Mouse (Mus musculus) T-helper 2 cell (primary cell): ENCODE measurements at regions not wholly inside any gene's neighbourhood (a gene's known extent, or its start where the extent isn't known, plus 50 kb on each side); places are given as distances from the start of the nearest gene placed in this dataset.

ENCODE experiments used
- in situ Hi-C: fragments of 300-600 bp; cut with MboI, MseI; formaldehyde crosslinking; loops from one replicate; pipeline ENCODE4 v1.15.1; 2025; ENCODE audit warnings: high pct_unique_total_duplicates

DNA sequence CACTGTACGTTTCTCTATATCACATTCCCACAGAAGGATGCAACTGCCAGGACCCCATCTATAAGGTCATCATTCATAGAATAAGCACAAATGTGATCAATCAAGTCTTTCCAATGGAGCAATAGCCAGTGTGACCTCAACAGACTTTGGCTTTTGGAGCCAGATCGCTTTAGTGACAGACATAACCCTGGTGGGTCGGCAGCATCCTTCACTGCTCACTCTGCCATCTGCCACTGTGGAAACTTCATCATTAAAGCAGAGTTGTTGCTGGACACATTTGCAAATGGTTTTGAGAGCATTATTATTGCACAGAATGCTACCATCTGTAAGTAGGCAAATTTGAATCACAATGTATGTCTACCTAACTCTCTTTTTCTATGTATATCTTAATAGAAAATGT, 212.9 kb upstream of the Gk2 start:
- in situ Hi-C loops, result no loop called here

GRCm38 (mm10) chr5:97656167-97656924, 199.5 kb upstream of the Gk2 start:
- in situ Hi-C loops, result no loop called here

DNA sequence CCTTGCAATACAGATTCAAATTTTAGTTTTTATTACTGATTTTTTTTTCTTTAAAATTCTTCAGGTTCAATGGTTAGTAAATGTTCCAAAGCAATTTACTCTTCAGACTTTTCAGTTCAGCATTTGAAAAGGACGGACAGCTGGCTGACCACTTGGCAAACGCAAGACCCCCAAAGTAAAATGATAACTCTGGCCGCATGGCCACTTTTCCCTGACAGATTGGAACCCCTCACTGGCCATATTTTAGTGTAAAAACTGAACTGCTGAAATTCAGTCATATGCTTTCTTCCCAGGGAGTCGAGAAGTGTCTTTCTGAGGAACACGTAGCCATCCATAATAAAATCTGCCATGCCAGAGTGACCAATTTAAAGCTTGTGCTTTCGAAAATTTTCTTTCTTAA, 198.4 kb upstream of the Gk2 start:
- in situ Hi-C loops, result no loop called here

DNA sequence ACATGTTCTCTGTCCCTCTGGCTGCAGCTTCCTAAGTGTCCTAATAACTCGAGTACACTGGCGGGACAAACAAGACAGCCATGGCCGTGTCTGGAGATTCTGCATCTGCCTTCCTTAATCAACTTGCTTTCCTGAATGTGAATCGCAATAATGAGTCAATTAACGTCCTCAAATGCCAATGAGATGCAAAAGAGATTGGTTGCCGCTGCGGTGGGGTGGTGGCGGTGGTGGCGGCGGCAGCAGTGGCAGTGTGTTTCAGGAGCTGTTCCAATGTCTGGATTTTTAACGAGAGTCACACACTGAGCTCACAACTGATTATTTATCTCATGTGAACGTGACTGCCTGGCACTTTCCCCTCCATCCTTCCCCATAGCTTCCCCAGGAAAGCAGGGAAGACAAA, 197.6 kb upstream of the Gk2 start:
- in situ Hi-C loops, result no loop called here

- in situ Hi-C loops, result no loop called here
Measured at GRCm38 (mm10) chr5:97642251-97642650, 185.4 kb upstream of the Gk2 start.

DNA sequence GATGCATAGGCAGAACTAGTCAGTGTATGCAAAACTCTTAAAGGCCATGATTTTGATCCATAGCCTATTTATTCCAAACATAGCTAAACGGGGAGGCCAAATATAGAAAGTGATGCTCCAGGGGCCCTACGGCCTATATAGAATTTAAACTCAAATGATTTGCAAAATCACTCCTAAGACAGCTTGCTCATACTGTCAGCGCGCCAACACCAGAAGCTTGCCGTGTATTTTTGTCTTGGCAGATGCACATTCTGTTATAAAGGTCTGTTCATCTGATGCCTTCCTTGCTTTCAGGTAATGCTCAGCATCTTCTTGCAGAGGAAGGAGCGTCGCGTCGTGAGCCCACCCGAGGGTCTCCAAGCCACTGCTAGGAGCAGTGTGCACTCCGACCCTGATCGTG, 184.8 kb upstream of the Gk2 start:
- in situ Hi-C loops, result no loop called here

DNA sequence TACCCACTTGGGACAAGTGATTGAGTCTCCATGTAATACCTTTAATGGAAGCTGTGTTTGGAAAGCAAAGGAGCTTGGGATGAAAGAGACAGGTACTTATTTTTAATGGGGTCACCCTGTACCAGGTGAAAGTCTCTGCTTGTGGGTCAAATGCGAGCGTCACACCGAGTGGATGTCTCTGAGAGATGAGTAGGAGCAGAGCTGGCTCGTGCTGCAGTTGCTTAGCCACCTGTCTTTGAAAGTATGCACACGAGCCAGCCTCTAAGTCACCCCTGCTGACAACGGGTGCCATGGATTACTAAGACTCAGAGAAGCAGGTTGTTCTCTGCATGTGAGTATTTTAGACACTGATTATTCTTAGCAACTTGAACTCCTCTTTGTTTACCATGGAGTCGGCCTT, 179.5 kb upstream of the Gk2 start:
- in situ Hi-C loops, result no loop called here

GRCm38 (mm10) chr5:97633766-97634165, 176.9 kb upstream of the Gk2 start:
- in situ Hi-C loops, result no loop called here

- in situ Hi-C loops, result no loop called here
Measured at GRCm38 (mm10) chr5:97632791-97633190, 176.0 kb upstream of the Gk2 start.

GRCm38 (mm10) chr5:97625200-97625599, 168.4 kb upstream of the Gk2 start:
- in situ Hi-C loops, result no loop called here

GRCm38 (mm10) chr5:97619890-97620289, 163.1 kb upstream of the Gk2 start:
- in situ Hi-C loops, result no loop called here

- in situ Hi-C loops, result no loop called here
Measured at GRCm38 (mm10) chr5:97618411-97618810, 161.6 kb upstream of the Gk2 start.

GRCm38 (mm10) chr5:97602176-97602575, 145.4 kb upstream of the Gk2 start:
- in situ Hi-C loops, result no loop called here

DNA sequence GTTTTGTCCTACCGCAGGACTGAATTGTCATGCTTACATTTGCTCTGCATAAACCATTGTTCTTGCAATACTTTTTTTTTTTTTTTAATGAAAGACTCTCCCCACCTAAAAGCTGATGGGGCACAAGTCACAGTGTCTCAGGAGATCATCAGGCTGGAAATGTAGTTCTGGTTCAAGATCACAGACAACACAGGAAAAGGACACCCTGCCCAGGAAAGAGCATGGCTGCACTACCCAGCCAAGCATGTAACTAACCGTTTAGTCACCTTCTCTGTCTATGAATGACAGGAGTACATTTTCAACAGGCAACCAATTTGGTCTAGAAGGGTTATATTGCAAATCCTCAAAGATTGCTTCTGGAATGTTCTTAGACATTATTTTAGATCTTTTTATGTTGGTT, 144.6 kb upstream of the Gk2 start:
- in situ Hi-C loops, result no loop called here

DNA sequence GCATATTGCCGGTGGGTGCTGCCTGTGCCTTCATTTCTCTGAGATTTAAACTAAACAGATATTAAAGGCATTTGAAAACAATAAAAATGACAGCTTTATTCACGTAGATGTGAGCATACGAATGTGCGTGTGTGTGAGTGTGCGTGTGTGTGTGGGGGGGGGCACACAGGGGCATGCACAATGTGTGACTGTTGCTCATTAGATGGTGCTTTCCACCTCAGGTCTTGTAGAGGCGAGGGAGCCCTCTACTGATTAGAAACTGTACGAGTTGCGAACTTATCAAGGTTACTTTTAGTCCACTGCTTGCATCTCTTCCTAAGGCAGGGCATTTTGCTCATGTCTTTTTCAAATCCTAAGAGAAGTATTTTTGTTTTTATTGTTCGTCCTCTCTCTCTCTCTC, 141.9 kb upstream of the Gk2 start:
- in situ Hi-C loops, result no loop called here

GRCm38 (mm10) chr5:97595916-97596315, 139.1 kb upstream of the Gk2 start:
- in situ Hi-C loops, result no loop called here

GRCm38 (mm10) chr5:97594081-97594480, 137.3 kb upstream of the Gk2 start:
- in situ Hi-C loops, result no loop called here

- in situ Hi-C loops, result no loop called here
Measured at GRCm38 (mm10) chr5:97582509-97582908, 125.7 kb upstream of the Gk2 start.

GRCm38 (mm10) chr5:97565486-97565885, 108.7 kb upstream of the Gk2 start:
- in situ Hi-C loops, result no loop called here

DNA sequence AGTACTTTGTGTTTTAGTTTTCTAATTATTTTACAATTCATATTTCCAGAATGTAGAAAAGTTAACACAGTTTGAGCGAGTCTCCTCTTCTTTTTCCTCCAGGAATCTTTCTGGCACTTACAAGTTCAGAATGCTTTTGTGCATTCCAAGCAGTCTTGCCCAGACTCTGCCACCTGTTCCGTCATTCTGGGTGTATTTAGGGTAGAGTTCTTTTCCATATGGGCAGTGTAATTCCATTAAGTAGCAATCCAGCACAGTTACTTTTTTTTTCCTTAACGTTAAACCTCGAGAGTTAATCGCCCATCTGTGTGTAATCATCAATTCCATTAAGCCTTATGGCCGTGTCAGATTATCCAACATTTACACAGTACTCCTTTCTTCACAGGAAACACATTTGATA, 106.9 kb upstream of the Gk2 start:
- in situ Hi-C loops, result no loop called here

DNA sequence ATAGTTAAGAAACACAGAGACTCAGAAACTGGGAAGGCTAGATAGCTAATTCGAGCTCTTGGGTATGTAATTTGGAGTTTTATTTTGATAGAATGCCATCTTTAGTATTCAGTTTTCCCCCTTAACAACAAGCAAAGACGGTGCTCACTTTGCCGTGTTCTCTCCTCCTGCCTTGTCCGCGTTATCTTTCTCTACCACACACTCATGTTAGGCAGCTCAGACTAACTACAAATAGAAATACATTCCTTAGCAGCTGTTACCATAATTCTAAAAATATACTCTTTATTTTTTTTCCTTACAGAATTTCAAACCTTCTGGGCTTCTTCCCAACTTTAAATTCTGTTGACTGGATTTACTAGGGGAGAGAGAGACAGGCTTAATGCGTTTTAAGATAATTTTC, 97.5 kb upstream of the Gk2 start:
- in situ Hi-C loops, result loop anchor here (10.0 kb wide), 1 partner anchor 429 kb away; no protein-coding TSS in a partner anchor

- in situ Hi-C loops, result loop anchor here (10.0 kb wide), 1 partner anchor 428 kb away; no protein-coding TSS in a partner anchor
Measured at GRCm38 (mm10) chr5:97553122-97553521, 96.3 kb upstream of the Gk2 start.

DNA sequence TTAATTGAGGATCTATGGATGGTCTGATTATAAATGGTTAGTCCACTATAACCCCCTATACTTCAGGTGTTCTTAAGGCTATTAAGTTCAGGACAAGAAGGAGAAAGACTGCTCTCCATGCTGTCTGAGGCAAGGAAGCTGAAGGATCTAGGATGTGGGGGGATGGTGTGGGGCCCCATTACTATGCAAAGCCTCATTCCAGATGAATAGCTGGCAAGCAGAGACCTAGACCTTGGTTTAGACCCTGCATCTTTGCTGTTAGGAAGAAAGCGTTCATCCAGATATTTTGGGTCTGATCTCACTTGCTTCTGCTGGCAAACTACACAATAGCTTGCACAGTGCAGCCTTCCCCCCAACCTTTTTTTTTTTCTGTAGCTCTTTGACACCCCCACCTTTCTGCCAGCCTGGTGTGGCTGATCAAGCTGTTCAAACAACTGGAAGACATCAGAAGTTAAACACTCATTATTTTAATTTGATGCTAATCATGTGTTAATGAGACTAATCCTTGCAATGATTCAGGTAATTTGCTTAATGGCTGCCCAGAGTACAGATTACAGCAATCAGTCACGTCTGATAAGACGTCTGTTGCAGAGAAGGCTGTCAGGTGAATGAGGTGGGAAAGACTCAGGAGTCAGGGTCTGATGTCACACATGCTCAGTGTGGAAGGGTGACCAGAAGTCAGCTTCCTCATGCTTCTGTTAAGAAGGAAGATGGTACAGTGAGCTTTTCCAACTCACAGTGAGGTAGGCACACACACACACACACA, 80.9 kb upstream of the Gk2 start:
- in situ Hi-C loops, result no loop called here
